Comparison of ENCODE assay signal across 9 mouse cellular contexts in genomic region chr14:93889231-93889630, GRCm38 (mm10). TPM values are rescaled to one million over a fixed set of nuclear protein-coding genes. Genes with fewer than 3 reads are reported as not detected.
DNase-seq lines count a peak whose midpoint lies in the region; ATAC-seq and TF ChIP-seq lines count a peak whose summit lies in the region.
"Had no signal": no experiment of that assay in that cellular context is flagged by ENCODE, and none has a peak within 500 bp of the region (broad histone marks: within the 10 kb centered on the region; RNA-seq: fewer than 3 reads in every experiment).

No protein-coding gene starts in this region.

- TF ChIP-seq CTCF in olfactory bulb, adult 2 months (IDR thresholded peaks at IDR 0.05; ENCODE audit: insufficient read depth, low read depth, low read length), result no peak

- H3K27ac ChIP-seq in lung, embryonic 15.5 days, result no peak overlapping the region
- H3K27ac ChIP-seq in hindbrain, embryonic 16.5 days (ENCODE audit: low read depth, low read length), result no peak overlapping the region; the same call in 1 of the 2 replicates
- no peak overlapping the region for H3K27ac ChIP-seq in olfactory bulb, adult 2 months (ENCODE audit: insufficient read depth, low read depth, low read length)

- H3K4me3 ChIP-seq in lung, embryonic 15.5 days, result peak overlapping the region; percentile 66
- H3K4me3 ChIP-seq in hindbrain, embryonic 16.5 days (ENCODE audit: low read length), result peak overlapping the region; percentile 58
- H3K4me3 ChIP-seq in olfactory bulb, adult 2 months (ENCODE audit: insufficient read depth, low read depth, low read length), result peak overlapping the region; percentile 75

- 14% methylated on average over 6 of the region's 6 CpGs for WGBS in lung, embryonic 15.5 days
- WGBS in hindbrain, embryonic 16.5 days, result 16% methylated on average over 6 of the region's 6 CpGs
- WGBS in olfactory bulb, adult 2 months, result 4% methylated on average over 6 of the region's 6 CpGs

- peak overlapping the region; percentile 89 for H3K4me2 ChIP-seq in lung, embryonic 15.5 days
- peak overlapping the region; percentile 72 for H3K4me2 ChIP-seq in hindbrain, embryonic 16.5 days (ENCODE audit: low read length)

- H3K36me3 ChIP-seq in lung, embryonic 15.5 days, result no peaks in the 10 kb centered on the region
- peaks cover 5% of the 10 kb centered on the region; the same call in 1 of the 2 replicates for H3K36me3 ChIP-seq in hindbrain, embryonic 16.5 days (ENCODE audit: control insufficient read depth, insufficient read depth, low read length)

- ATAC-seq in lung, embryonic 15.5 days (ENCODE audit: borderline replicate concordance, extremely low read depth, low FRiP score, low TSS enrichment), result no peak
- ATAC-seq in hindbrain, embryonic 16.5 days, result no peak
- ATAC-seq in CD4-positive, CD25-positive, alpha-beta regulatory T cell, adult 4 months, result no peak

- TF ChIP-seq POLR2A in olfactory bulb, adult 2 months (IDR thresholded peaks at IDR 0.05; ENCODE audit: insufficient read depth, low read depth, low read length), result no peak

- DNase-seq in cerebellum, adult 9-10 months, result peak; percentile 59
- no peak for DNase-seq in cerebellum, adult 8-10 months
- no peak for DNase-seq in lung, postnatal 10 days
- DNase-seq in layer of hippocampus, adult 9-11 months, result no peak

- peaks cover 14% of the 10 kb centered on the region; the same call in 1 of the 2 replicates for H3K4me1 ChIP-seq in lung, embryonic 15.5 days
- H3K4me1 ChIP-seq in hindbrain, embryonic 16.5 days (ENCODE audit: control insufficient read depth, insufficient read depth, low read depth, low read length), result peaks cover 7% of the 10 kb centered on the region
- peaks cover 7% of the 10 kb centered on the region for H3K4me1 ChIP-seq in olfactory bulb, adult 2 months (ENCODE audit: control insufficient read depth, insufficient read depth, low read length)

- peaks cover 4% of the 10 kb centered on the region; the same call in 1 of the 2 replicates for H3K27me3 ChIP-seq in lung, embryonic 15.5 days
- H3K27me3 ChIP-seq in hindbrain, embryonic 16.5 days (replicated peaks; ENCODE audit: control insufficient read depth, insufficient read depth, low read length), result no peaks in the 10 kb centered on the region

- H3K9me3 ChIP-seq in lung, embryonic 15.5 days, result no peaks in the 10 kb centered on the region
- H3K9me3 ChIP-seq in hindbrain, embryonic 16.5 days (ENCODE audit: control insufficient read depth, low read length), result no peaks in the 10 kb centered on the region

- no peak overlapping the region for H3K9ac ChIP-seq in lung, embryonic 15.5 days
- H3K9ac ChIP-seq in hindbrain, embryonic 16.5 days (ENCODE audit: low read depth, low read length), result peak overlapping the region; percentile 72

RNA-seq across cellular contexts. Expression of gene Pcdh9, which starts 1.2 kb away (rescaled TPM):
- polyA plus RNA-seq in lung, embryonic 15.5 days (2015; fragmentation: Nextera tagmentation; extraction: Ambion mirVana), result 10.0 and 10.3 TPM in 2 replicates
- 216 and 232 TPM in 2 replicates for polyA plus RNA-seq in hindbrain, embryonic 16.5 days (2015; fragmentation: Nextera tagmentation; extraction: Ambion mirVana)
- polyA plus RNA-seq in olfactory bulb, adult 2 months (2012; ENCODE audit: insufficient read depth, insufficient read length, low replicate concordance, missing spikeins), result not detected in 2 replicates
- polyA plus RNA-seq in CD4-positive, CD25-positive, alpha-beta regulatory T cell, adult 4 months (2017; shearing (Covaris generic)), result not detected
- polyA plus RNA-seq: C2C12 had no signal
